Mouse (Mus musculus) small intestine, adult 2 months (tissue): ENCODE data around the gene Gm37240.

Experiments
- CTCF ChIP-seq: fragments of 200-500 bp; IDR thresholded peaks from 2 replicates; pipeline ENCODE4 v1.5.1; 2012; ENCODE audit warnings: low read depth, mild to moderate bottlenecking, control low read depth, inconsistent platforms, low read length, moderate library complexity, mixed read lengths; ENCODE audit not compliant: insufficient replicate concordance, insufficient read length; ENCODE audit errors: extremely low read depth
- POLR2A ChIP-seq: fragments of 200-500 bp; IDR thresholded peaks from 2 replicates; pipeline ENCODE4 v1.6.1; 2012; ENCODE audit warnings: low read depth, mild to moderate bottlenecking, control low read depth, inconsistent platforms, low read length, moderate library complexity

DNA sequence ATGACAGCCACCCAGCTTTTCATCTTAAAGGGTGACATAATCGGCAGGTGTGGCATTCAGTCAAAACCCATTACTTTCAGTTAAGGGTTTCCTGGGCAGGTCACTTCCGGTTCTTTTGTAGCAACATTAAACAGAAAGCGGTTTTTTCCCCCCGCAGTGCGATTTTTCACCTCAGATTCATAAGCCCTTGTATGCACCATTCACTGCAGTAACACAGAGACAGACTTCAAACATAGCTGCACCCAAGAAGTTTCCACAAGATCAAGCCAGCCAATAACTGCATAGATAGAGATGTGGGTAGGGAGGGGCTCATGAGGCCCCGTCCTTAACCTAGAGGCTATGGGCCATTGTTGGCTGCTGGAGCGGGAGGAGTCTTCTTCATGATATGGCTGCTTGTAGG is 760.3 kb downstream of the Gm37240 start:
- TF ChIP-seq POLR2A: no peak
- no peak for TF ChIP-seq CTCF
